Mouse (Mus musculus) left cerebral cortex, postnatal 36 days (tissue): ENCODE data around the gene Trim31. TPM values are rescaled to one million over a fixed set of nuclear protein-coding genes. Genes with fewer than 3 reads are reported as not detected.
"Not testable (repeated sequence)": the region's sequence is repeated elsewhere in the genome, so short reads cannot be mapped to it uniquely, and the experiment has no call there.

Source experiments
- DNase-seq, 2 experiments: peaks; one replicate each; pipeline ENCODE4 v3.0.0; 2021 to 2022; ENCODE audit warnings: low spot score in 2 of 2, mixed read lengths in 1 of 2
- intact Hi-C: fragments of 180-260 bp; cut with DNase I; formaldehyde crosslinking; loops from one replicate; pipeline ENCODE4 v1.15.1; 2025
- total RNA-seq, 2 experiments: library from RNA; stranded (reverse); gene quantifications; 2 replicates each; pipeline ENCODE4 v1.2.3; 2021

Gene Trim31
- not detected for total RNA-seq

DNA sequence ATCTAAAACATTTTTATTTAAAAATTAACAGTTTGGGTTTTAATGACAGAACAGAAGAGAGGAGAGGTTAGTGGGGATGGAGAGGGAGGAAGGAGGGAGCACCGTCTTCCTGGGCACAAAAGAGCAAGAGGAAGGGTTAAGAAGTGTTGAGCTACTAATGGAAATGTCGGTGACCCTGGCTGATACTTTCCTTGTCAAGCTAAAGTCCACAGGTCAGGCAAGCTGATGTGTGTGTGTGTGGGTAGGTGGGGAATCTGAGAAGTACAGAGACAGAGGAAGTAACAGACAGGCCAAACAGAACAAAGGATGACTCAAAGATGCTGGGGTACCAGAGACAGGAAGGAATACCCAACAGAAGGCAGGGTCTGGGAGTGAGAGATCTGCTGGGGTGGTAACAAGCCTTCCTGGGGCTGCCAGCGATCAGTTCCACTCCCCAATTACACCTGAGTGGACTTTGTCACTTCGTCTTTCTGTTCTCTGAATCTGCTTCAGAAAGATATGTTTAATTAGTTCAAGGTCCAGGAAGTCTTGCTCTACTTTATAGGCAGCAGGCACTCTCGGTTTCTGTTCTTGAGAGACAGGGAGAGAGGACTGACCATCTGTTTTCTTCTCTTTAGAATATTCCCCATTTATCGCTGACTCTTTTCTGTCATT lies at the start of gene Trim31:
Trim31 (plus strand) TSS at position 567 of the 654 bp plus-strand sequence.
- intact Hi-C loops, result no loop called here
- DNase-seq, result no peak

DNA sequence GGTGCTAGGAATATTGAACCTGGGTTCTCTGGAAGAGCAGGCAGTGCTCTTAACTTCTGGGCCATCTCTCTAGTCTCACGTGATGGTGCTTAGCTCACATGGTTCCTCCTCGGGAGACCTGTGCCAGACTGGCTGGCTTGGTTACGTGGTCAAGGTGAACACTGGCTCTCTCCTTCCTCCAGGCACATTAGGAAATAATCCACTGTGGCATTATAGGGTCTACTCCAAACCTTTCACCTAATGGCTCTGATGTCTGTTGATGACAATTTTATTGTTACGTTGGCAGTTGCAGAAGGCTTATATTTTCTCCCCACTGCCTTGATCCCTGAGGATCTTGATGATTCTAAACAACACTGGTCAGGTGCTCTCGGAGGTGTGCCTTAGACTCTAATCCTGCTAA lies 49.0 kb upstream of the Trim31 start:
- intact Hi-C loops, result no loop called here
- DNase-seq, result no peak

DNA sequence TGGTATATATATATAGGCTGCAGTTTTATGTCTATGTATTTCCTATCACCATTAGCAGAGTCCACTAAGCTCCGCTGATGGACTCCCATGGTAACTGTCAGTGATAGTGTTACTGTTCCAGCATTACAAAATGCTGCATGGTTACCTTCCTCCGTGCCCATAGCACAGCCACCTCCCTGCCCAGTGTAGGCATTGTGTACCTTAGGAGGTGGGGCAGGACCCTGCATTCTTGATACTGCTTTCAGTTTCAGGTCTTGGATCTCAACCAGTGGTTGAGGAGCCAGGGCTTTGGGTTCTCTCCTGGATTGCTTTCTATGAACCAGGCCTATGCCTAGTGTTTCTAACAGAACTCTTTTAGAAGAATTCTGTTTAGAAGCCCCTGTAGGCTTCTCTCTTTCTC lies 47.9 kb upstream of the Trim31 start:
- no peak for DNase-seq
- intact Hi-C loops, result no loop called here

DNA sequence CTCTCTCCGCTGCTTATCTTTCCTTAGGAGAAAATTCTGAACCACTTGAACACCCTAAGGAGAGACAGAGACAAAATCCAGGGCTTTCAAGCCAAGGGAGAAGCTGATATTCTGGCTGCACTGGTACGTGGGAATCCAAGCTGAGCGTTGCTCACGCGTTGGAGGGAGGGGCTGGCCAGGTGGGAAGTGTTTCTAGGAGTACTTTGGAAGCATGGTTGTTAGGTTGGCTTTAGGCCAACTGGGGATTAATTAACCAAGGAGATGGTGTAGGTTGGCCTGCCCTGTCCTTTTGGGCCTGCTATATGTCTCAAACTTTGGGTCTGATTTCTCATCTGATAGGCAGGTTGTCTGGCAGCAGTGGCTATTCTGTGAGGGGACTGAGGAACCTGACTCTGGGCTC lies 46.7 kb upstream of the Trim31 start:
- intact Hi-C loops, result no loop called here
- no peak for DNase-seq

DNA sequence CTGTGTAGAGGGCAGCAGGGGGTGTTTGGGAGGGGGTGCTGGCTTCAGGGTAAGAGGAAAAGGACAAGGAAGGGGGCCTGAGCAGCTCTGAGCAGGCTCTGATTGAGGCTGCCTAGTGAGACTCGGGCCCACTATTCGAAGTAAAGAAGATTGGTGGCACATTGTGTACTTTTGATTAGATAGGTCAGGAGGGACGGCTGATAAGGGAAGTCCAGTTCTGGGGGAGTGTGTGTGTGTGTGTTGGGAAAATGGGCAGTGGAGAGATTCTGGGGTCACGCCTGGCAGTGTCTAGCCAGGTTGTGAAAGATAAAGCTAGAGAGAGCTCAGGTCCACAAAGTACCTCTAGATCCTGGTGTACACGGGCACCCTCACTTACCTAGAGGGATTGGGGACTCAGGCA lies 46.3 kb upstream of the Trim31 start:
- intact Hi-C loops, result no loop called here
- DNase-seq, result no peak

DNA sequence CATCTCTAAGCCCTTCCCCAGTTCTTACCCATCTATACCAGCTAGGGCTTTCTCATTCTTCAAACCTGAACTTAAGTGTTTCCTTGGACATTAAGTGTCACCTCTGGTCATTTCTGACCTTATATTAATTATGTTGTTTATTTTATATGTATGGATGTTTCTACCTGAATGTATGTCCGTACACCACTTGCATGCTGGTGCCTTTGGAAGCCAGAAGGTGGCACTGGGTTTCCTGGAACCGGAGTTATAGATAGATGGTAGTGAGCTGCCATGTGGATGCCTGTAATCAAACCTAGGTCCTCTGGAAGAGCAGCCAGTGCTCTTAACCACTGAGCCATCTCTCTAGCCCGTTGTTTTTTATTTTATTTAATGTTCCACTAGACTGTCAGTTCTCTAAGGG lies 42.4 kb upstream of the Trim31 start:
- intact Hi-C loops, result no loop called here
- no peak for DNase-seq

DNA sequence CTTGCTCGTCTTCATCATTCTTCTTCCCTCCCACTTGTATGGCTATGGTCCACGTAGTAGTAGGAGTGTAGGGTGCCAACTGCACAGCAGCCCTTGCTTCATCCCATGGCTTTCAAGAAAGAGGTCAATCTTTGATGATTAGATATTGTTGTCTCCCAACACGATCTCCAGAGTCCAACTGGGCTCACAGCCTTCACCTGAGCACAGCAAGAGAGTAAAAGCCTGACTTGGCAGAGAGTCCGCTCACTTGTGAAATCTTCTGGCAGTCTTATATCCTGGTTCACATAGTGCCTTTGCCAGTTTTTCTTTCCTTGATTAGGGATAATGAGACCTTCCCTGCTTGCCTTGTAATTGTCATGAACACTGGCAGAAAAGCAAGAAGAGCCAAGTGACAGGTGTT lies 41.7 kb upstream of the Trim31 start:
- intact Hi-C loops, result no loop called here
- no peak for DNase-seq

DNA sequence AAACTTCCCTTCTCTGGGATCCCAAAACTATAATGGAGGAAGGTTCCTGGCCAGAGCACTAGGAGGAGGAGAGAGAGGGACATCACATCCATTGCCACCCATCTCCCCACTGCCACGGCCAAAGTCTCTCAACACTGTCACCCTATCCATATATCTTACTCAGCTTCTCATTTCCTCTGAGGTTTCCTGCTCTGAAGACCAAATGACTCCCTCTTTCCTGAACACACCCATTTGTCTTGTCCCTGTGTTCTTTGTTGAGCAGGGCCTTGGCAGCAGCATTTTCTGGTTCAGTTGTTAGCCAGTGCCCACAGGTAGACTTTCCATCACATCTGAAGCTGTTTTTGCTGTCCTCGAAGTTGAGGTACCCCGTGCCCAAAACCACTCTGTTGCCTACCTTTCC lies 39.7 kb upstream of the Trim31 start:
- intact Hi-C loops, result no loop called here
- DNase-seq, result no peak

DNA sequence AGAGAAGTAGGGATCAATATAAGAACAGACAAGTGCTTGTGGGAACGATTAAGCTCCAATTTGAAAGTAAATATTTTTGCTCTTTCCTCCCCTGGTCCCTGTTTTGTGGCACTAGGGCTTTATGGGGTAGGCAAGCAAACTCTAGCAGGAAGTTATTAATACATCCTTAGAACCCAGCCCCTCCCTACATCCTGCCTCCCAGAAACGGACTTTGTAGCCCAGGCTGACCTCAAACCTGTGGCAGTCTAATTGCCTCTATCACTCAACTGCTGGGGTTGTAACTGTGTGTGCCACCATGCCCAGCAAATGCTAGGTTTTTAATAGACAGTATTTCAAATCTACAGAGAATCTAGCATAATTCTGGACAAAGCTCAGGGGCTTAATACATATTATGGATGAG lies 36.2 kb upstream of the Trim31 start:
- DNase-seq, result no peak
- intact Hi-C loops, result no loop called here

DNA sequence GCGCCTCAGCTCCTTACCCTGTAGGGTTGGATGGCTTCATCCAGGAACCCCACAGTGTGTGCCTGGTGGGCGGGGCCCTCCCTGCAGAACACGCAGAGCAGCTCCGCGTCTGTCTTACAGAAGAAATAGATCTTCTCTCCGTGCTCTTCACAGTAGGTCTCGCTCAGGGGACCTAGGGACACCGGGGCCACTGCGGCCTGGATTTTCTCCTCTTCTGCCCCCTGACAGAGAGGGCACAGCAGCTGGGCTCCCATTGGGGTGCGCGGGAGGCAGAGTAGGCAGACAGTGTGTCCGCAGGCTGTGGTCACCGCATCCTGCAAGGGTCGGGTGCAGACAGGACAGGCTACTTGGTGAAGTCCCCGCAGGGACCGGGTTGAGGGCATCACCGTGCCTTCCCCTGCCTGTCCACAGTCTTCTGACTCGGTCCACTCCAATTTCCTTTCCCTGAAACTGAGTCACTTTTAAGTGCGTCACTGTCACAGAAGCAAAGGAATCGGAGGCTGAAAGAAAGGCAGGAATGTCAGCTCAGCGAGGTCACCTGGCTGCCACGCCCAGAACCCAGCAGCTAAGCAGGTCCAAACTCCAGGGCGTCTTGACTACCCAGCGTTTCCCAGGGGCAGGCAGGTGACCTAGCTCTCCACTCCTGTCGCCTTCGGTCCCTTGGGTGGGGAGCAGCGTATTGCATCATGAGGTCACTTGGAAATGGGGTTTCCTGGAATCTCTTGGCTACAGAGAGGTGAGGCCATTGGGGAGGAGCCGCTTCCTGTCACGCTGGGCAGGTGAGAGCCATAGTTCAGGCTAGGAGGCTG lies 31.0 kb upstream of the Trim31 start, which contains the start of gene Trim15:
Trim15 (minus strand) TSS at position 492 of the 809 bp plus-strand sequence.
- no peak for DNase-seq
- intact Hi-C loops, result no loop called here

DNA sequence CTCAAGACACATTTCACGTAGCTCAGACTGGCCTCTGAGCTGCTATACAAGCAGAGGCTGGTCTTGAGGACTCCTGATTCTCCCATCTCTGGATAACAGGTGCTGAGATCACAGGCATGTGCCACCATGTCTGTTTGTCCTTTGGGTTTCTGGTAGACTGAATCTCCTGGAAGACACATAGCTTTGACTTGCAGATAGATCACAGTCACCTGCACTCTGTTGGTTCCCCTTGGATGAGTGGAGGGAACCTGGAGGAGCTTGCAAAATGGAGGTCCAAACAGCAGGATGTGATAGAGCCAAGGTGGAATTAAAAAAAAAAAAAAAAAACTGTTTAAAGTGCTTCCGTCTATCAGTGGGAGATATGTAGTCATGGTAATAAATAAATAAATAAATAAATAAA lies 29.1 kb upstream of the Trim31 start:
- intact Hi-C loops, result no loop called here
- no peak for DNase-seq

DNA sequence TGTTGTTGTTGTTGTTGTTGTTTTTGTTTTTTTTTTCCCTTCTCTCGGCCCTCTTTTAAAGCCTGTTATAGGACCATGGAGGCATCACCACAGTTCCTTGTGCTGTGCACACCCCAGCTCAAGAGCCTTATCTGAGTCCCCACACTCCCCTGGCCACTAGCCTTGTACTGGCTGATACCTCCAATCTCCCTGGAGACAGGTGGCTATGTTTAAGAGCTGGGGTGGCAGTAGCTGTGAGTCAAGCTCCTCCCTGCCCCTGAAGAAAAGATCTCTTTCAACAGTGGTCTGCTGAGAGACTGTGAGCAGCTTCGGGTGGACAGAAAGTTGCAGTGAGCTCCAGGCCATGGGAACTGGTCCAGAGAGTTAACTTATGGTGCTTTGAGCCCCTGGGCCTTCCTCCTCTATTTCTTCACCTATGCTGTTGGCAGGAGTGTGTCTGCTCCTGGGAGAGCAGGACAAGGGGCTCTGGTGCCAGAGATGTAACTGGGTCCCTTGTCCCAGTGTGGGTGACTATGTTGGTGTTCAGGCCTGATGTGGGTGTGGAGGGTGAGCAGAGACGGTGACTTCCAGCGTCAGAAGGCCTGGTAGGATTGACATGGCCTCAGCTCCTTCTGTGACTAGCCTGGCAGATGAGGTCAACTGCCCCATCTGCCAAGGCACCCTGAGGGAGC lies 28.5 kb upstream of the Trim31 start, which contains the start of gene Trim10:
Trim10 (plus strand) TSS at position 291 of the 671 bp plus-strand sequence.
- no peak for DNase-seq
- intact Hi-C loops, result no loop called here

DNA sequence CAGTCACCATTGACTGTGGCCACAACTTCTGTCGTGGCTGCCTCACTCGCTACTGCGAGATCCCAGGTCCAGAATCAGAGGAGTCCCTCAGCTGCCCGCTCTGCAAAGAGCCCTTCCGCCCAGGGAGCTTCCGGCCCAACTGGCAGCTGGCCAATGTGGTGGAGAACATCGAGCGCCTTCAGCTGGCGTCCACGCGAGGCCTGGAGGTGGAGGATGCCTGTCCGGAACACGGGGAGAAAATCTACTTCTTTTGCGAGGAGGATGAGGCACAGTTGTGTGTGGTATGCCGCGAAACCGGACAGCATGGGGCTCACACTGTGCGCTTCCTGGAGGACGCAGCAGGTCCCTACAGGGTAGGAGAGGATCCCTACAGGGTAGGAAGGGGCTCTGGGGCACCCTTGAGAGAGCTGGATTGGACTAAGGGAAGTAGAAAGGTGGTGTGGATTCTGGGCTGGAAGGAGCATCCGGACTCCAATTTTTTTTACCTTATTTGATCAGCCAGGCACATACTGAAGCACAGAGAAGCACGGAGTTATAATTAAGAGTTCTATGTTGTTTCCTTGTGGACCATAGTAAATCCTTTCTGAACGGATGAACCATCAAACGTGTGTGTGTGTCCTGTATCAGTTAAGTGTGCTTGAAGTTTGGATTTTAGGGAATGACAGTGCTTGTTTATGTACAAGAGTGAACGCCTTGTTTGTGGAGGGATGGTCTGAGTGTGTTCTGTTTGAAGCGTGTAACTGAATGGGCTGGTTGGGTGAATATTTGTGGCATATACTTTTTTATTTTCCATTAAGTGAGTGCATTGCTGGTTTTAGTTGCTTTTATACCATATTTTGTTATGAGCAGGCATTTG lies 27.7 kb upstream of the Trim31 start:
- no peak for DNase-seq
- intact Hi-C loops, result no loop called here

DNA sequence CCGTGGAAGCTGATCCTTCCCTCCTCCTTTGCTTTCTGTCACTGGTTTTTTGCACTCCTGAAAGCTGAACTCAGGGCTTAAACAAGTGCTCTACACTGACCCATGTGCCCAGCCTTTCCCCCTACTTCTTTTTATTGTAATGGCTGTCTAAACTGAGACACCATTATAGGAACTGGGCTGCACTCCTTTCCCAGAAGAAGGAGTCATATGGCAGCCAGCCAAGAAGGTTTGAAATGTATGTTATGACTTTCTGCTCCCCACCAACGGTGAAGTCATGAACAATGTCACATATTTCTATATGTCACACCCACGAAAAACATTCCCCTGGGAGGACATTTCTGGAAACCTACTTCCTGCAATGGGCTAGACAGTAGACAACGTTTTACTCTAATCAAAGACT lies 23.3 kb upstream of the Trim31 start:
- intact Hi-C loops, result no loop called here
- DNase-seq, result no peak

DNA sequence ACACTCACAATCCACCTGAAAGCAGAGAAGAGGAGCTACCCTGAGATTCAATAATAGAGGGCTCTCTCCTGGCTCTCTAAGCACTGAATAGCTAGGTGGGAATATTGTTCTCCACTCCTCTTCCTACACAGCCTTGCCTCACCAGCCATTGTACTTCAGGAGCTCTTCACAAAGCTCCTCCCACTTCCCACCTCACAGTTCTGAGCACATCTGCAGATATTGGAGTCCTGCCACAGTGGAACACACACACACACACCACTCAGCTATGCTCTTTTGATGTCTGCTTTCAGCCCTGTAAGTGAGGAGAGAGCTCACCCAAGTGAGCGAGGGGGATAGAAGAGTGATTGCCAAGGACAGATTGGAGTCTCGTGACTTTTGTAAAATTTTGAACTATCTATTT lies 14.6 kb upstream of the Trim31 start:
- intact Hi-C loops, result no loop called here
- DNase-seq, result no peak

DNA sequence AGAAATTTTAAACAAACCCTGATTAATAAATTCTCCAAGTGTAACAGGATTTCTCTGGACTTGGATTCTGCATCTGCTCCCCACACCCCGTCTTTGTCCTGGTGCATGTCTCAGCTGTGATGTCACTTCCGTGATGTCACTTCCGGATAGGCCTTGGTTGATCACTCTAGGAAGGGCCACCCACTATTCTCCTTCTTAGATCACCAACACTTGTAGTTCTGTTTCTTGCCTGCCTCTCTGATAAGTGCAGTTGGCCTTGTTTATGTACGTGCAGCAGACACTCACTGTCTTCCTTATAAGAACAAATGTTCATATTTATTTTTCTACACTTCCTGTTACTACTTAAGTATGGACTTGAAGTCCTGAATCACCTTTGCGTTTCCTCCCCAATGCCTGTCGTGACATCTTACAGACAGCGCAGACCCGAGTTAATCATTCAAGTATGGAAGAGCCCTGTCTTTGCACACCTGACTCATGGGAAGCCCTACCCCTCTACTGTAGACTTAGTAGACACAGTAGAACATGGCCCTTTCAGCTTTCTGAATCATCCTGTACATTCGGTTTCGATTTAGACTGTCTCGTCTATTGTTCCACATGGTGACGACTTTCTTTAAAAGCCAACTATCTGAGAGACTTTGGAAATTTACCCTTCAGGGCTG lies 12.7 kb upstream of the Trim31 start:
- no peak for DNase-seq
- intact Hi-C loops, result no loop called here

DNA sequence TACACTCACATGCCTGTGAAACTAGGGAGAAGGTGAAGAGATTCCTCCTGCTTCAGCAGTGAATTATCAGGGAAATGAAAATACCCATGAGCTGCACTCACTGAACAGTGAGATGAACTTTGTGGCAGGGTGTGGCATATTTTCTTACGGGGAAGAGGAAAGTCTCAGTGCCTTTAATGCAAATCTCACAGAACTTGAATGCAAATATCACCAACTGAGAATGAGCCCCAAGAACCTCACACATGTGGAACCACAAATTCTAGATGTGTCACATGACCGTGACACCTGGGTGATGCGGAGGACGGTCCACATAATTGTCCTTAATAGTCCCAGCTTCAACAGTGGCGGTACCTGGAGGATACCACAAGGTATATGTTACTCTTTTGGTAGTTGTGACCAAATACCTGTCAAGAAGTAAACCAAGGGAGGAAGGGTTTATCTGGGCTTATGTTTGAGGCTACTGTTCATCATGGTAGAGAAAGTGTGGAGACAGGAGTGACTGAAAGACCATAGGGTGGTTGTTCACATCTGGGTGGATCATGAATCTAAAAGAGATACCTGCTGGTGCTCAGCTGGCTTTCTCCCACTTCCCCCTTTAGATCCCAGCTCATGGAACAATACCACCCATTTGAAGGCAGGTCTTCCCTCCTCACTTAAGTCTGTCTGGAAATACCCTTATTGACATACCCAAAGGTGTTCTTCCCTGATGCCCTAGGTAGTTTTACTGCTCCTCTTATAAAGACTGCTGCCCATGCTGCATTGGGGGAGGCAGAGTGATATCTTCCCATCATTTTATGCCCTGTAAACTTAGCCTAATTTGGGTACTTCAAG lies 7.6 kb upstream of the Trim31 start, which contains the start of gene Trim40:
Trim40 (minus strand) TSS at position 51 of the 831 bp plus-strand sequence.
- DNase-seq, result no peak
- intact Hi-C loops, result loop anchor here (5.0 kb wide), 1 partner anchor 312 kb away; the partner anchor contains the start of gene Olfr94

DNA sequence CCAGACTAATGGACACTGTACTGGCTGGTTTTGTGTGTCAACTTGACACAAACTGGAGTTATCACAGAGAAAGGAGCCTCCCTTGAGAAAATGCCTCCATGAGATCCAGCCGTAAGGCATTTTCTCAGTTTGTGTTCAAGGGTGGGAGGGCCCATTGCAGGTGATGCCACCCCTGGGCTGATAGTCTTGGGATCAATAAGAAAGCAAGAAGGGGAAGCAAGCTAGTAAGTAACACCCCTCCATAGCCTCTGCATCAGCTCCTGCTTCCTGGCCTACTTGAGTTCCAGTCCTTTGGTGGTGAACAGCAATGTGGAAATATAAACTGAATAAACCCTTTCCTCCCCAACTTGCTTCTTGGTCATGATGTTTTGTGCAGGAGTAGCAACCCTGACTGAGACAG lies 6.4 kb upstream of the Trim31 start:
- intact Hi-C loops, result loop anchor here (5.0 kb wide), 1 partner anchor 311 kb away; the partner anchor contains the start of gene Olfr94
- DNase-seq, result not testable (repeated sequence)
